Mouse (Mus musculus) small intestine, adult 2 months (tissue): Measurements from ENCODE around the gene Wdr19. TPM values are rescaled to one million over a fixed set of nuclear protein-coding genes. Genes with fewer than 3 reads are reported as not detected.
A peak's percentile ranks its signal among the peaks of the same experiment; 100 is the strongest.

Source experiments
- H3K27ac ChIP-seq: fragments of 200-500 bp; 2 replicates; pipeline ENCODE4 v1.5.1; 2012; ENCODE audit warnings: low read depth, low read length, control low read depth, inconsistent platforms; ENCODE audit not compliant: insufficient read depth
- H3K27me3 ChIP-seq: fragments of 200-500 bp; 2 replicates; pipeline ENCODE4 v1.6.1; 2012; ENCODE audit warnings: mild to moderate bottlenecking, moderate library complexity, low read length, inconsistent platforms; ENCODE audit not compliant: control insufficient read depth, insufficient read depth
- H3K36me3 ChIP-seq: fragments of 200-500 bp; 2 replicates; pipeline ENCODE4 v1.6.1; 2012; ENCODE audit warnings: mild to moderate bottlenecking, low read length, control low read depth, inconsistent platforms; ENCODE audit not compliant: control insufficient read depth, insufficient read depth
- H3K4me1 ChIP-seq: fragments of 200-500 bp; 2 replicates; pipeline ENCODE4 v1.6.1; 2012; ENCODE audit warnings: low read length, inconsistent platforms, mixed read lengths; ENCODE audit not compliant: control insufficient read depth, insufficient read depth, insufficient read length
- H3K4me3 ChIP-seq: fragments of 200-500 bp; 2 replicates; pipeline ENCODE4 v1.5.1; 2012; ENCODE audit warnings: low read depth, mild to moderate bottlenecking, control low read depth, inconsistent platforms, low read length, moderate library complexity
- CTCF ChIP-seq: fragments of 200-500 bp; IDR thresholded peaks from 2 replicates; pipeline ENCODE4 v1.5.1; 2012; ENCODE audit warnings: low read depth, mild to moderate bottlenecking, control low read depth, inconsistent platforms, low read length, moderate library complexity, mixed read lengths; ENCODE audit not compliant: insufficient replicate concordance, insufficient read length; ENCODE audit errors: extremely low read depth
- POLR2A ChIP-seq: fragments of 200-500 bp; IDR thresholded peaks from 2 replicates; pipeline ENCODE4 v1.6.1; 2012; ENCODE audit warnings: low read depth, mild to moderate bottlenecking, control low read depth, inconsistent platforms, low read length, moderate library complexity
- whole genome bisulfite sequencing: fragments of 180-500 bp; shearing (Covaris S2); methylation state at CpG from one replicate; pipeline ENCODE4 v1.1.7; 2018; 5-methylcytosine and 5-hydroxymethylcytosine counted together
- polyA plus RNA-seq: library from polyadenylated mRNA; depleted of rRNA; stranded (reverse); fragments of >200 nt; gene quantifications from 2 replicates; pipeline ENCODE4 v1.2.3, GENCODE M21; 2012

Gene Wdr19
- polyA plus RNA-seq, 1 experiment: 0.70 TPM

DNA sequence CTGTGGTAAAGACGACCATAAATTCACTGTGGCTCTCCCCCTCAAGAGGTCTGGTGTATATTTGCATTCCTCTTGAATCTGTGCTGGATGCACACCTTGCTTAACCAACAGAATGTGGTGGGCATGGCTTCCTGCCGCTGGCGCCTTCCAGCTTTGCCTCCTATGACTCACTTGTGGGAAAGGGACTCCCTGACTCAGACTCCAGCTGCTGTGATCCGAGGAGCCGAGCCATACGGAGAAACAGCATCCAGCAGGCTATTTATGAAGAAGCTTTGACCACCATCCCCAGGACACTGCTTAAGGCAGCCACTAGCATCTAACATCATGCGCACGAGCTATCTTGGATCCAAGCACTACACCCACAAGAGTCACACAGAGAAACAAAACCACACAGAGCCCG, 5.1 kb upstream of the Wdr19 start:
- H3K4me3 ChIP-seq: no peak overlapping the region
- no peaks in the 10 kb centered on the region for H3K27me3 ChIP-seq
- TF ChIP-seq POLR2A (no peak), CTCF (no peak)
- H3K27ac ChIP-seq: no peak overlapping the region
- WGBS: 83% methylated on average over 9 of the region's 9 CpGs
- no peaks in the 10 kb centered on the region for H3K4me1 ChIP-seq
- no peaks in the 10 kb centered on the region for H3K36me3 ChIP-seq

DNA sequence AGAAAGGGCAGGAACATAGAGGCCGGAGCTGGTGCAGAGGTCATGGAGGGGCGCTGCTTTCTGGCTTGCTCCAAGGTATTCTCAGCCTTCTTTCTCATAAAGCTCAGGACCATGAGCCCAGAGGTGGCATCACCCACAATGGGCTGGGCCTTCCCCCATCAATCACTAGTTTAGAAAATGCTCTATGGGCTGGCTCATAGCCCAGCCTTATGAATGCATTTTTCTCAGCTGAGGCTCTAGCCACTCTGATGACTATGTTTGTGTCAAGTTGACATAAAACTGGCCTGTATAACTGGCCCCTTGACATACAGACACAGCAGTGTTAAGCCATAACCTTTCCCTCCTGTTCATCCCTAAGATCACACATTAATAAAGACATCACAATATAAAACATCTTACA, 5.2 kb downstream of the Wdr19 start:
- no peak overlapping the region for H3K27ac ChIP-seq
- 98% methylated on average over 2 of the region's 2 CpGs for WGBS
- H3K4me3 ChIP-seq: no peak overlapping the region
- TF ChIP-seq POLR2A (no peak), CTCF (no peak)
- peaks cover 3% of the 10 kb centered on the region; the same call in 1 of the 2 replicates for H3K4me1 ChIP-seq
- H3K27me3 ChIP-seq: no peaks in the 10 kb centered on the region
- no peaks in the 10 kb centered on the region for H3K36me3 ChIP-seq

DNA sequence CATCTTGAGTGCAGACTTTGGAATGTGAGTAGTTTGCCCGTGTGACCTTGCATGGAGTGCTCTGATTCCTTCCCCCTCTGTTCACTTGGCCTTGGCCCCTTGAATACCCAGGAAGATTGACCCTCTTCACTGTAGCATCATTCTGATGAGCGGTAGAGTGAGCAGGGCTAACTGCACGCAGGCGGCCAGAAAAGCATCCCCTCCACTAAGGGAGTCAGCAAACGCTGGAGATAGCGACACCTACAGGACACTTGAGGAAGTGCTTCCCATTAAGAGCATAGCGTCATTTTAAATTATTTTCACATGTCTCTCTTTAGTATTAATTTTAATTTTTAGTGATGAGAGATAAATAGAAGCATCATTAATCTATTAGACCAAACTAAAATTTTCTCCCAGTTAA, 13.8 kb downstream of the Wdr19 start:
- Histone ChIP-seq H3K36me3 (no peaks in the 10 kb centered on the region), H3K27ac (no peak overlapping the region), H3K4me1 (no peaks in the 10 kb centered on the region), H3K27me3 (no peaks in the 10 kb centered on the region), H3K4me3 (no peak overlapping the region)
- TF ChIP-seq CTCF (peak; percentile 86; the same call in 1 of the 2 replicates), POLR2A (no peak)
- WGBS: 29% methylated on average over 7 of the region's 7 CpGs

DNA sequence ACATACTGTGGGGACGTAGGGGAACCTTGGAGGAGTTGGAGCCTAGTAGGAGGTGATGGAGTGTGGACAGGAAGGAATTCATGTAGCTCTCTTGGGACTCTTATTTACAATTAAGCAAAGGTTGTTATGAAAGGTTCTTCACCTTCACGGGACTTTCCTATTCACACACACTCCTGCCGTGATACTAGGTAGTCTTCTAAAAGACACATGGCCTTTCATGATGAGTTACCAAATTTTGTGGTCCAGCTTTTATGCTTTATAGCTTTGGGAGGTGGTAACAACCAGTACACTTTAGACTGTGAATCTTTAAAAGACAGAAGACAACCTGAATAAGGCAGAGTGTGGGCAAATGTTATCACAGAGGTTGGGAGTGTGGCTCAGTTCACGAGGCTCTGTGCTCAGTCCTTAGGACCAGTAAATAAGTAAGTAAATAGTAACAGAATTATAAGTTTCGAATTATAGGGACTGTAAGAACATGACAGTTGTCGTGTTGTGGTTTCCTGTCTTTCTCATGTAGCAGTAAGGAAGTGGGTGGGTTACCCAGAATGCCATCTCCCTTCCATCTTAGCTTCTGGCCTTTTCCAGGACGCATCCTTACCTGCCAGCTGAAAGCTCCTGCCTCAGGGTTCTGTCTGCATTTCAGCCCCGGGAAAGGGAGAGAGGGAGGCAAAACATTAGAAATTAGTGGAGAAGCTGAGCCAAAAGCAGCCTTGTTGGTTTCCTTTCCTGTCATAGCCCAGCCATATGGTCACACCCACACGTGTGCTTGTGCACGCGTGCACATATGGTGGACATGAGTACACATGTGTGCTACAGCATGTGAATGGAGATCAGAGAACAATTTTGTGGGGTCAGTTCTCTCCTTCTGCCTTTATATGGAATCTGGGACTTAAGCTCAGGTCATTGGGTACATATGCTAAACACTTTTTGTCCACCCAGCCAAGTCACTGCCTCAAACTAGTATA, 18.1 kb downstream of the Wdr19 start:
- Histone ChIP-seq H3K27ac (no peak overlapping the region), H3K36me3 (no peaks in the 10 kb centered on the region), H3K27me3 (no peaks in the 10 kb centered on the region), H3K4me3 (no peak overlapping the region), H3K4me1 (no peaks in the 10 kb centered on the region)
- TF ChIP-seq CTCF: no peak
- no peak for TF ChIP-seq POLR2A
- WGBS: 81% methylated on average over 11 of the region's 11 CpGs

DNA sequence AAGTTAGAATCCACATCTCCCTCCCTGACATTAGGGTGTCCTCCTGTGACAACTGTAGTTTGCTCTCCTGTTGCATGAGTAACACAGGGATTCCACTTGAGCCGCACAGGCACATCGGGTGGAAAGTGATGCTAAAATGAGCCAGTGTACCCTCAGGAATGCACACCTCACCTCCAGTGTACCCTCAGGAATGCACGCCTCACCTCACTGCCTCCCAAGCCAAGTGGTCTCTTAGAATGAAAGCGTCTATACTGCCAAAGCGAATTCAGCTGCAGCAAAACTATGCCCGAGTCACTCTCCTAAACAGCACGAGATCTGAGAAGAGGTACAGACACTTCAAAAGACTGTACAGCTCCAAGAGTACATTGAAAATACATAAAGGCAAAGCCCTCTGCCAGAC, 21.5 kb downstream of the Wdr19 start:
- H3K4me3 ChIP-seq: no peak overlapping the region
- no peaks in the 10 kb centered on the region for H3K27me3 ChIP-seq
- H3K36me3 ChIP-seq: no peaks in the 10 kb centered on the region
- no peak overlapping the region for H3K27ac ChIP-seq
- 86% methylated on average over 7 of the region's 7 CpGs for WGBS
- no peaks in the 10 kb centered on the region for H3K4me1 ChIP-seq
- TF ChIP-seq POLR2A (no peak), CTCF (no peak)

DNA sequence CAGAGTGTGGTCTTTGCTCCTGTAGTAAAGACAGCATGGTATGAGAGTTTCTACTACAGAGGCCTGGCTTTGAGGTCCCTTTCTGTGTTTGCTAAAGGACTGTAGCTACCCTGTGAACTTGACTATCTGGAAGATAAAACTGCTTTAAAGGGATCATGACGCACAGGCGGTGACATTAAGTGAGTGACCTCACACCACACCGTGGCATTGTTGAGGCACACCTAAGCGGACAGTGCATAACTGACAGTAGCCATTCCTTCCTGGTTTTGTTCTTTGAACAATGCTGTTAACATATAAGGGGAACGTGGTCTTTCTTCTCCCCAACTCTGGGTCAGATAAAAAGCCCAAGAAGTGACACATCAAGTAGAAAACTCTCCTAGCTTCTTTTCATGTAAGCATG, 24.6 kb downstream of the Wdr19 start:
- H3K4me3 ChIP-seq: no peak overlapping the region
- WGBS: 78% methylated on average over 5 of the region's 5 CpGs
- H3K27me3 ChIP-seq: no peaks in the 10 kb centered on the region
- H3K27ac ChIP-seq: no peak overlapping the region
- no peaks in the 10 kb centered on the region for H3K36me3 ChIP-seq
- TF ChIP-seq CTCF (no peak), POLR2A (no peak)
- H3K4me1 ChIP-seq: no peaks in the 10 kb centered on the region

DNA sequence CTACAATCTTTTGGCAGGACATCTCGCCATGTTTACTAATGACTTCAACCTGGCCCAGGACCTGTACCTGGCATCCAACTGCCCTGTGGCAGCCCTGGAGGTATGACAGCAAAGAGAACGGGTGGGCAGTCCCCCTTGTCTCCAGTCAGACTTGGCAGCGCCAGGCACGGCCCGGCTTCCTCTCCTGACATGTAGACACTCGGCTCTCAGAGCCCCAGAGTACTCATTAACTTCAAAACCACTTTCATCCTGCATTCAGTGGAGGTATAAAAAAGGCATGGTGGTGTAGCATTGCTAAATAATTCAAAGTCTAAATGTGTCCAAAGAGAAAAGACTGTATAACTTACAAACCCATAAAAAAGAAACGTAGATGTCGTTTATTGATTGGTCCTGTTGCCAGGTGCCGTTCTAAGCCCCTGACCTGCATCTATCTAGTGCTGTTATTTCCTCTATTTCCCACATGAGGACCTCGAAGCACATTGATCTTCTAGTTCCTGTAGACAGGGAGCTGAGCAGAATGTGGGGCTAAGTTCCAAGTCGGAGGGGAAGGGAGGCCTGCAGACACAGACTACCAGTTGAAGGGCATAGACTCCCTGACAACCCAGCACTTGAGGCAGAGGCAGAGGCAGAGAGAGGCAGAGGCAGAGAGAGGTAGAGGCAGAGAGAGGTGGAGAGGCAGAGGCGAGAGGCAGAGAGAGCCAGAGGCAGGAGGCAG, 31.9 kb downstream of the Wdr19 start:
- Histone ChIP-seq H3K27me3 (no peaks in the 10 kb centered on the region), H3K4me3 (no peak overlapping the region), H3K4me1 (no peaks in the 10 kb centered on the region), H3K27ac (no peak overlapping the region), H3K36me3 (no peaks in the 10 kb centered on the region)
- no peak for TF ChIP-seq CTCF
- TF ChIP-seq POLR2A: no peak
- 46% methylated on average over 12 of the region's 12 CpGs for WGBS
